Comparison of ENCODE assay signal across 8 mouse cellular contexts in genomic region chr11:94276869-94277337, GRCm38 (mm10). TPM values are rescaled to one million over a fixed set of nuclear protein-coding genes. Genes with fewer than 3 reads are reported as not detected.
DNase-seq lines count a peak whose midpoint lies in the region; ATAC-seq and TF ChIP-seq lines count a peak whose summit lies in the region.

No protein-coding gene starts in this region.

- no peaks in the 10 kb centered on the region for H3K4me1 ChIP-seq in hindbrain, postnatal 0 days (ENCODE audit: insufficient read depth, low read length)

- DNase-seq in WW6 (ENCODE audit: low read depth, low spot score), result peak; percentile 94
- peak; percentile 90 to 91 for DNase-seq in cerebellum, postnatal 4 days (ENCODE audit: low spot score in 2 of 2)
- peak; percentile 87 for DNase-seq in gastrocnemius, adult 2 months
- peak; percentile 96 for DNase-seq in hindbrain, postnatal 0 days (ENCODE audit: low spot score)
- peak; percentile 91 to 93 for DNase-seq in left cerebral cortex, adult 2 months (ENCODE audit: extremely low spot score in 1 of 2, low spot score in 2 of 2)
- peak; percentile 94 to 96 for DNase-seq in right cerebral cortex, adult 2 months (ENCODE audit: low spot score in 2 of 2)
- DNase-seq in urinary bladder, postnatal 14 days (ENCODE audit: low spot score), result peak; percentile 87

- H3K27ac ChIP-seq in gastrocnemius, adult 2 months, result peak overlapping the region; percentile 73
- H3K27ac ChIP-seq in hindbrain, postnatal 0 days, result peak overlapping the region; percentile 62; the same call in 1 of the 2 replicates
- H3K27ac ChIP-seq in left cerebral cortex, adult 2 months, result peak overlapping the region; percentile 73

- H3K9ac ChIP-seq in hindbrain, postnatal 0 days (replicated peaks; ENCODE audit: low read length), result peak overlapping the region; percentile 45

- H3K27me3 ChIP-seq in hindbrain, postnatal 0 days (ENCODE audit: insufficient read depth, low read length), result no peaks in the 10 kb centered on the region

- TF ChIP-seq CTCF in gastrocnemius, adult 2 months (IDR thresholded peaks at IDR 0.05), result peak; percentile 93
- TF ChIP-seq CTCF in hindbrain, postnatal 0 days (IDR thresholded peaks at IDR 0.05; ENCODE audit: low read depth), result peak; percentile 96
- peak; percentile 90 for TF ChIP-seq CTCF in left cerebral cortex, adult 2 months (IDR thresholded peaks at IDR 0.05)

- peak; percentile 90 for ATAC-seq in hindbrain, postnatal 0 days
- ATAC-seq in megakaryocyte, adult 5-6 weeks (ENCODE audit: poor library complexity, severe bottlenecking), result peak; percentile 95

- 7% methylated on average over 20 of the region's 20 CpGs for WGBS in hindbrain, postnatal 0 days

- no peaks in the 10 kb centered on the region for H3K9me3 ChIP-seq in hindbrain, postnatal 0 days (ENCODE audit: low read length)

- no peaks in the 10 kb centered on the region for H3K36me3 ChIP-seq in hindbrain, postnatal 0 days (ENCODE audit: insufficient read depth, low read length)

- H3K4me3 ChIP-seq in gastrocnemius, adult 2 months, result peak overlapping the region; percentile 66
- peak overlapping the region; percentile 11 for H3K4me3 ChIP-seq in hindbrain, postnatal 0 days (ENCODE audit: low read length)
- peak overlapping the region; percentile 25 for H3K4me3 ChIP-seq in left cerebral cortex, adult 2 months

- intact Hi-C loops in gastrocnemius, adult 2 months (cut with DNase I), result loop anchor here (1.0 kb wide), 2 partner anchors 41 to 149 kb away; no protein-coding TSS in a partner anchor
- intact Hi-C loops in left cerebral cortex, adult 2 months (cut with DNase I), result loop anchor here (1.0 to 10.0 kb wide), 4 partner anchors 41 to 312 kb away; partner anchors contain the start of genes Gm20390 and Nme1

- H3K4me2 ChIP-seq in hindbrain, postnatal 0 days (ENCODE audit: low read depth, low read length), result peak overlapping the region; percentile 56

RNA-seq across cellular contexts. Expression of gene Gm21885, which starts 4.8 kb away (rescaled TPM):
- not detected for total RNA-seq in gastrocnemius, adult 2 months (2021)
- total RNA-seq in hindbrain, postnatal 0 days (2014; rRNA removed), result not detected in 2 replicates
- 0.24 TPM in 1 of 2 replicates, not detected in the other for polyA plus RNA-seq in hindbrain, postnatal 0 days (2015; fragmentation: Nextera tagmentation; extraction: Ambion mirVana)
- total RNA-seq in left cerebral cortex, adult 2 months (2021), result not detected
- not detected in 2 replicates for total RNA-seq in megakaryocyte, adult 5-6 weeks (2015)
- total RNA-seq in megakaryocyte, adult 5-6 weeks (2017), result not detected in 2 replicates

RNA-seq across cellular contexts. Expression of gene Wfikkn2, which starts 31.1 kb away (rescaled TPM):
- 1 to 10 TPM; 6.9 to 8.3 TPM for total RNA-seq in gastrocnemius, adult 2 months (2021)
- total RNA-seq in hindbrain, postnatal 0 days (2014; rRNA removed), result 7.0 and 10.1 TPM in 2 replicates
- 10.4 and 10.5 TPM in 2 replicates for polyA plus RNA-seq in hindbrain, postnatal 0 days (2015; fragmentation: Nextera tagmentation; extraction: Ambion mirVana)
- 1 to 10 TPM; 1.3 to 1.6 TPM for total RNA-seq in left cerebral cortex, adult 2 months (2021)
- not detected in 2 replicates for total RNA-seq in megakaryocyte, adult 5-6 weeks (2015)
- total RNA-seq in megakaryocyte, adult 5-6 weeks (2017), result not detected in 2 replicates

RNA-seq across cellular contexts. Expression of gene Luc7l3, which starts 44.9 kb away (rescaled TPM):
- 10 to 100 TPM; 41.1 to 48.6 TPM for total RNA-seq in gastrocnemius, adult 2 months (2021)
- total RNA-seq in hindbrain, postnatal 0 days (2014; rRNA removed), result 36.8 and 44.3 TPM in 2 replicates
- 101 and 115 TPM in 2 replicates for polyA plus RNA-seq in hindbrain, postnatal 0 days (2015; fragmentation: Nextera tagmentation; extraction: Ambion mirVana)
- total RNA-seq in left cerebral cortex, adult 2 months (2021), result 100 to 1,000 TPM; 123 to 124 TPM
- 115 and 130 TPM in 2 replicates for total RNA-seq in megakaryocyte, adult 5-6 weeks (2015)
- 283 and 293 TPM in 2 replicates for total RNA-seq in megakaryocyte, adult 5-6 weeks (2017)

RNA-seq across cellular contexts. Expression of gene Ankrd40, which starts 50.9 kb away (rescaled TPM):
- 100 to 1,000 TPM; 203 to 264 TPM for total RNA-seq in gastrocnemius, adult 2 months (2021)
- 48.1 and 69.1 TPM in 2 replicates for total RNA-seq in hindbrain, postnatal 0 days (2014; rRNA removed)
- 15.1 and 16.2 TPM in 2 replicates for polyA plus RNA-seq in hindbrain, postnatal 0 days (2015; fragmentation: Nextera tagmentation; extraction: Ambion mirVana)
- total RNA-seq in left cerebral cortex, adult 2 months (2021), result 100 to 1,000 TPM; 125 to 126 TPM
- total RNA-seq in megakaryocyte, adult 5-6 weeks (2015), result 22.6 and 24.8 TPM in 2 replicates
- 64.7 and 74.1 TPM in 2 replicates for total RNA-seq in megakaryocyte, adult 5-6 weeks (2017)

Comparison
In these comparisons a context has a peak if more than half of its experiments do, and no peak if none do; other contexts are left out.
1. Peak in every context shown above with its lines: DNase-seq, ATAC-seq, H3K4me3 ChIP-seq and H3K27ac ChIP-seq.
2. H3K4me3 ChIP-seq: peak in every context shown above with its lines; median percentile 66 in gastrocnemius, adult 2 months; 25 in left cerebral cortex, adult 2 months; 11 in hindbrain, postnatal 0 days.